Mouse (Mus musculus): ENCODE data around the gene Il27. TPM values are rescaled to one million over a fixed set of nuclear protein-coding genes. Genes with fewer than 3 reads are reported as not detected.

The Il27 gene
- polyA plus RNA-seq, 1 experiment from 2014 or later, result not detected

GRCm38 (mm10) chr7:126625807-126626600, 31.3 kb upstream of the Il27 start:
- no peak overlapping the region for H3K27ac ChIP-seq
- peaks cover 13% of the 10 kb centered on the region for H3K4me1 ChIP-seq
- H3K27me3 ChIP-seq, result no peaks in the 10 kb centered on the region
- H3K9me3 ChIP-seq, result no peaks in the 10 kb centered on the region
- no peak overlapping the region for H3K4me2 ChIP-seq
- ATAC-seq (ENCODE audit: insufficient number of reproducible peaks, insufficient read depth, low FRiP score, low TSS enrichment, low read depth), result no peak
- H3K36me3 ChIP-seq, result no peaks in the 10 kb centered on the region
- 82% methylated on average over 3 of the region's 3 CpGs for WGBS
- no peak overlapping the region for H3K4me3 ChIP-seq
- H3K9ac ChIP-seq, result no peak overlapping the region

- H3K4me2 ChIP-seq, result no peak overlapping the region
- H3K4me1 ChIP-seq, result peaks cover 13% of the 10 kb centered on the region
- no peaks in the 10 kb centered on the region for H3K27me3 ChIP-seq
- WGBS, result 39% methylated on average over 6 of the region's 6 CpGs
- H3K9ac ChIP-seq, result no peak overlapping the region
- no peak overlapping the region for H3K27ac ChIP-seq
- peak; percentile 64; the same call in 1 of the 2 replicates for ATAC-seq (ENCODE audit: insufficient number of reproducible peaks, insufficient read depth, low FRiP score, low TSS enrichment, low read depth)
- no peaks in the 10 kb centered on the region for H3K36me3 ChIP-seq
- no peaks in the 10 kb centered on the region for H3K9me3 ChIP-seq
- H3K4me3 ChIP-seq, result no peak overlapping the region
Measured at GRCm38 (mm10) chr7:126625369-126625768, 30.6 kb upstream of the Il27 start.

GRCm38 (mm10) chr7:126624774-126625173, 30.0 kb upstream of the Il27 start:
- Histone ChIP-seq H3K36me3 (no peaks in the 10 kb centered on the region), H3K4me2 (no peak overlapping the region), H3K27ac (no peak overlapping the region), H3K4me3 (no peak overlapping the region), H3K9me3 (no peaks in the 10 kb centered on the region), H3K27me3 (no peaks in the 10 kb centered on the region), H3K4me1 (peaks cover 16% of the 10 kb centered on the region), H3K9ac (no peak overlapping the region)
- ATAC-seq (ENCODE audit: insufficient number of reproducible peaks, insufficient read depth, low FRiP score, low TSS enrichment, low read depth), result no peak
- WGBS, result 70% methylated on average over 16 of the region's 16 CpGs

- Histone ChIP-seq H3K4me1 (peaks cover 16% of the 10 kb centered on the region), H3K27ac (no peak overlapping the region), H3K9ac (no peak overlapping the region), H3K27me3 (no peaks in the 10 kb centered on the region), H3K4me3 (no peak overlapping the region), H3K9me3 (no peaks in the 10 kb centered on the region), H3K36me3 (no peaks in the 10 kb centered on the region), H3K4me2 (no peak overlapping the region)
- WGBS, result 83% methylated on average over 1 of the region's 1 CpGs
- ATAC-seq (ENCODE audit: insufficient number of reproducible peaks, insufficient read depth, low FRiP score, low TSS enrichment, low read depth), result no peak
Measured at GRCm38 (mm10) chr7:126623381-126623780, 28.6 kb upstream of the Il27 start.

- 84% methylated on average over 9 of the region's 9 CpGs for WGBS
- Histone ChIP-seq H3K9me3 (no peaks in the 10 kb centered on the region), H3K4me1 (peaks cover 11% of the 10 kb centered on the region), H3K4me2 (no peak overlapping the region), H3K4me3 (no peak overlapping the region), H3K27me3 (no peaks in the 10 kb centered on the region), H3K36me3 (no peaks in the 10 kb centered on the region), H3K9ac (no peak overlapping the region), H3K27ac (no peak overlapping the region)
- no peak for ATAC-seq (ENCODE audit: insufficient number of reproducible peaks, insufficient read depth, low FRiP score, low TSS enrichment, low read depth)
Measured at GRCm38 (mm10) chr7:126621452-126622359, 27.0 kb upstream of the Il27 start.

GRCm38 (mm10) chr7:126619559-126620275, 25.0 kb upstream of the Il27 start:
- Histone ChIP-seq H3K4me3 (no peak overlapping the region), H3K4me1 (0 out of 2 replicates have a peak, but pooled peaks cover 4% of the 10 kb centered on the region), H3K4me2 (no peak overlapping the region), H3K27ac (no peak overlapping the region), H3K9ac (no peak overlapping the region), H3K36me3 (no peaks in the 10 kb centered on the region), H3K27me3 (no peaks in the 10 kb centered on the region), H3K9me3 (no peaks in the 10 kb centered on the region)
- ATAC-seq (ENCODE audit: insufficient number of reproducible peaks, insufficient read depth, low FRiP score, low TSS enrichment, low read depth), result no peak
- WGBS, result 46% methylated on average over 10 of the region's 10 CpGs

GRCm38 (mm10) chr7:126616707-126617106, 22.0 kb upstream of the Il27 start:
- no peak overlapping the region for H3K9ac ChIP-seq
- WGBS, result 64% methylated on average over 3 of the region's 3 CpGs
- no peak for ATAC-seq (ENCODE audit: insufficient number of reproducible peaks, insufficient read depth, low FRiP score, low TSS enrichment, low read depth)

GRCm38 (mm10) chr7:126612736-126613135, 18.0 kb upstream of the Il27 start:
- Histone ChIP-seq H3K4me1 (no peaks in the 10 kb centered on the region), H3K9ac (no peak overlapping the region), H3K4me3 (no peak overlapping the region), H3K27ac (no peak overlapping the region), H3K9me3 (no peaks in the 10 kb centered on the region), H3K27me3 (no peaks in the 10 kb centered on the region), H3K4me2 (no peak overlapping the region), H3K36me3 (no peaks in the 10 kb centered on the region)
- ATAC-seq (ENCODE audit: insufficient number of reproducible peaks, insufficient read depth, low FRiP score, low TSS enrichment, low read depth), result no peak
- 72% methylated on average over 3 of the region's 3 CpGs for WGBS

More at GRCm38 (mm10) chr7:126616707-126617106, 22.0 kb upstream of the Il27 start:
- H3K4me3 ChIP-seq, result no peak overlapping the region
- no peaks in the 10 kb centered on the region for H3K9me3 ChIP-seq
- no peaks in the 10 kb centered on the region for H3K27me3 ChIP-seq
- H3K4me1 ChIP-seq, result 0 out of 2 replicates have a peak, but pooled peaks cover 4% of the 10 kb centered on the region
- H3K36me3 ChIP-seq, result no peaks in the 10 kb centered on the region
- no peak overlapping the region for H3K4me2 ChIP-seq
- H3K27ac ChIP-seq, result no peak overlapping the region

GRCm38 (mm10) chr7:126607796-126608195, 13.1 kb upstream of the Il27 start:
- Histone ChIP-seq H3K4me1 (no peaks in the 10 kb centered on the region), H3K27ac (no peak overlapping the region), H3K9ac (no peak overlapping the region), H3K4me2 (no peak overlapping the region), H3K9me3 (no peaks in the 10 kb centered on the region), H3K4me3 (no peak overlapping the region), H3K36me3 (no peaks in the 10 kb centered on the region), H3K27me3 (no peaks in the 10 kb centered on the region)
- no peak for ATAC-seq (ENCODE audit: insufficient number of reproducible peaks, insufficient read depth, low FRiP score, low TSS enrichment, low read depth)
- 77% methylated on average over 5 of the region's 5 CpGs for WGBS

- Histone ChIP-seq H3K27me3 (no peaks in the 10 kb centered on the region), H3K4me3 (no peak overlapping the region), H3K9me3 (no peaks in the 10 kb centered on the region), H3K9ac (no peak overlapping the region), H3K4me1 (no peaks in the 10 kb centered on the region), H3K27ac (no peak overlapping the region), H3K4me2 (no peak overlapping the region), H3K36me3 (no peaks in the 10 kb centered on the region)
- ATAC-seq (ENCODE audit: insufficient number of reproducible peaks, insufficient read depth, low FRiP score, low TSS enrichment, low read depth), result no peak
- WGBS, result 67% methylated on average over 3 of the region's 3 CpGs
Measured at GRCm38 (mm10) chr7:126607064-126607463, 12.3 kb upstream of the Il27 start.

- no peaks in the 10 kb centered on the region for H3K27me3 ChIP-seq
- 68% methylated on average over 5 of the region's 5 CpGs for WGBS
- no peak overlapping the region for H3K4me3 ChIP-seq
- no peak for ATAC-seq (ENCODE audit: insufficient number of reproducible peaks, insufficient read depth, low FRiP score, low TSS enrichment, low read depth)
- no peaks in the 10 kb centered on the region for H3K4me1 ChIP-seq
- no peaks in the 10 kb centered on the region for H3K9me3 ChIP-seq
- no peak overlapping the region for H3K27ac ChIP-seq
- H3K9ac ChIP-seq, result no peak overlapping the region
- no peaks in the 10 kb centered on the region for H3K36me3 ChIP-seq
- H3K4me2 ChIP-seq, result no peak overlapping the region
Measured at GRCm38 (mm10) chr7:126606611-126607010, 11.9 kb upstream of the Il27 start.
